Mouse (Mus musculus) effector memory CD4-positive, alpha-beta T cell, adult 7 months (primary cell): ENCODE results near the gene Fam83f. TPM values are rescaled to one million over a fixed set of nuclear protein-coding genes. Genes with fewer than 3 reads are reported as not detected.

Source experiments
- polyA plus RNA-seq: library from polyadenylated mRNA; unstranded; fragments of 100-300 nt; shearing (Covaris generic); gene quantifications from one replicate; pipeline ENCODE4 v1.2.1, GENCODE M21; 2017

Gene Fam83f
- polyA plus RNA-seq: 0.16 TPM

DNA sequence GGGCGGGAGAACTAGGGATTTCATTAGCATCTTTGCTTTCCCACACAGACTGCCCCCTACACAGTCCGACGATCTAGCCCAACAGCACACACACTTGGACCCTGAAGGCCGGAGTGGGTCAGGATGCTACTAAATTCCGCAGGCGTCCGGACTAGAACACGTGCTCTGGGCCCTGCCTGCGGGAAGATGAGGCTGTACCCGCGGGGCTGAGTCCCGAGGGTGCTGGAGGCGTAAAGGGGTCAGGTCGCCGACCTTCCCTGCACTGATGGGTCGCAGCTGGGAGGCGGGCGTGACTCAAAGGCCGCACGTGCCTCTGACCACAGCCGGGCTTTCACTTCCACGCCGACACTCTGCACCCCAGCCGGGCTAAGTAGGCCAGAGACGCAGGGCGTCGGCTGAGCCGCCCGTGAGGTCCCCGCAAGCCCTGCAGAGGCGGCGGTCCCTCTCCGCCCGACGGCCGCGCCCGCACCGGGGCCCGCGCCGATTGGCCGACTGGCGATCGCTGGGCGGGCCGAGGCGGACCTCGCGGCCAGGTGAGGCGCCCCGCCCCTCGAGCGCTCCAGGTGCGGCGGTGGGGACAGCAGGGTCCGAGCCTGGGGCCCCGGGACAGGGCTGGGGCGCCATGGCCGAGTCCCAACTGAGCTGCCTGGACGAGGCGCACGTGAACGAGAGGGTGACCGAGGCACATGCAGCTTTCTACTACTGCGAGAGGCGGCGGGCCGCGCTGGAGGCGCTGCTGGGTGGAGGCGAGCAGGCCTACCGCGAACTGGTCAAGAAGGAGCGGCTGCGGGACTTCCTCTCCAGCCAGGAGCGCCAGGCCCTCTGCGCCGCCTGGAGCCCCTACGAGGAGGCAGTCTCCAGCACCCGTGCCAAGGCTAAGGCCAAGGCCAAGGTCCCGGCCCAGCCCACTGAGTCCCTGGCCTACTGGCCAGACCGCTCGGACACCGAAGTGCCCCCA is at the start of gene Fam83f:
TSS of gene Fam83f (plus strand) at position 553 of the 958 bp plus-strand sequence.

DNA sequence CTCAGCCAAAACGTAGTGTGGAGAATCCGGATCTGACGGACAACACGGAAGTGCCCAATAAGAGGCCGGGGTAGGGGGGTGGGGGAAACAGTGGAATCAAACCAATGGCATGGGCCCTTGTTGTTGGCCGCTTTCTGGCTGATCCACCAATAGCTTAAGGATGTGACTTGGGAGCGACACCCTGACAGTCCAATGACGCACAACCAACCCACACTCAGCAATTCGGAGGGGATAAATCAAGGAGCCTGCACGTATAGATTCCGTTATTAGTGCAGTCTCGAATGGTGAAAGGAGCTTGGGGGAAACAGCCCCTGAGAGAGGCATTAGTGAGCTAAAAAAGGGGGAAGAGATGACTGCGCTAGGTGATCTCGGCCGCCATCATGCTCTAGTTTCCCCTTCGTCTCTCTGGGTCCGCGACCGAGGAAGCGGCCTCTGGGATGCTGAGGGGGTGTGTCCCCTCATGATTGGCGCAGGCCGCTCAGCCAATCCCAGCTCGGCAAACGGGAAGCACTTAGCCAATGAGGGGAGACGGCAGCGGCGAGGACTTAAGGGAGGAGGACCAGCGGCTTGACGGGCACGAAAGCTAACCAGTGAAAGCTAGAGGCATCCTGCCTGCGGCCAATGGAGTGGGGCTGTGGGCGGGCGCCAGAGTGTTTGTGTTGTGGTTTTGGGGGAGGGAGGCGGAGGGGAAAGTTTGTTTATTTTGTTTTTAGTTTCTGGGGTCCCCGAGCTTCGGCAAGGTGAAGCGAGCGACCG is 39.1 kb downstream of the Fam83f start, which contains the start of gene Tnrc6b:
TSS of gene Tnrc6b (plus strand) at position 706 of the 756 bp plus-strand sequence.

Other genes starting within 250 kb of the Fam83f start
- not detected for gene Enthd1, start 106.7 kb upstream of the Fam83f start, polyA plus RNA-seq
- 106 TPM for gene Grap2, start 99.3 kb upstream of the Fam83f start, polyA plus RNA-seq
- gene Tnrc6b, start 39.5 kb downstream of the Fam83f start, polyA plus RNA-seq: 49.2 TPM